Mouse (Mus musculus): ENCODE data around the gene Polr3h. TPM values are rescaled to one million over a fixed set of nuclear protein-coding genes. Genes with fewer than 3 reads are reported as not detected.
A peak's percentile ranks its signal among the peaks of the same experiment; 100 is the strongest.

The Polr3h gene
- polyA plus RNA-seq, 1 experiment from 2014 or later = 105 TPM

DNA sequence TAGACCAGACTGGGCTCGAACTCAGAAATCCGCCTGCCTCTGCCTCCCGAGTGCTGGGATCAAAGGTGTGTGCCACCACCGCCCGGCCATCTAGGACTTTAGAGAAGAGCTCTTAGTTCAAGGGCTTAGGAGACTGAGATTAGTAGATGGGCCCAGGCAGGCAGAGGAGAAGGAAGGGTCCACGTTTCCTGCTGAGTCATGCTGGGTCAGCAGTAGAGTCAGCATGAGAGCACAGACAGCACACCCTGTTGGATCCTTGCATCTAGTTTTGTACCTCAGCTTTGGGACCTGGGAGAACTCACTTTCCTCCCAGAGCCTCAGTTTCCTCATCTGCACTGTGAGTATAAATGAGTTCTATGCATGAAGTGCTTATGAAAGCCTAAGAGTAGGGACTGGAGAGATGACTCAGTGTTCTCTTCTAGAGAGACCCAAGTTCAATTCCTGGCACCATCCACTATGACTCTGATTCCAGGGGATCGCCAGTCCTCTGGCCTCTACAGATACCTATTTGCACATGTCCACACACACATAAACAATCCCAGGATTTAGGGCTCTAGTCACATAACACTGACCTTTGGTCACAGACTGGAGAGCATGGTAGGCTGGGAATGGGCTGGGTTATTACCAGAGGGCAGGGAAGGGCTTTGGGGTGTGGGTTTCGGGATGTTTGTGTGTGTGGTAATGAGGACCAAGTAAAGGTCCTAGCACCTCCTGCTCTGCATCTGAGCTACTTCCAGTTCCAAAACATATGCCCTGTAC, 34.0 kb downstream of the Polr3h start:
- 96% methylated on average over 8 of the region's 8 CpGs for WGBS
- peaks cover 37% of the 10 kb centered on the region for H3K36me3 ChIP-seq (ENCODE audit: control insufficient read depth, insufficient read depth, low read length)
- H3K4me2 ChIP-seq (ENCODE audit: low read length) = no peak overlapping the region

DNA sequence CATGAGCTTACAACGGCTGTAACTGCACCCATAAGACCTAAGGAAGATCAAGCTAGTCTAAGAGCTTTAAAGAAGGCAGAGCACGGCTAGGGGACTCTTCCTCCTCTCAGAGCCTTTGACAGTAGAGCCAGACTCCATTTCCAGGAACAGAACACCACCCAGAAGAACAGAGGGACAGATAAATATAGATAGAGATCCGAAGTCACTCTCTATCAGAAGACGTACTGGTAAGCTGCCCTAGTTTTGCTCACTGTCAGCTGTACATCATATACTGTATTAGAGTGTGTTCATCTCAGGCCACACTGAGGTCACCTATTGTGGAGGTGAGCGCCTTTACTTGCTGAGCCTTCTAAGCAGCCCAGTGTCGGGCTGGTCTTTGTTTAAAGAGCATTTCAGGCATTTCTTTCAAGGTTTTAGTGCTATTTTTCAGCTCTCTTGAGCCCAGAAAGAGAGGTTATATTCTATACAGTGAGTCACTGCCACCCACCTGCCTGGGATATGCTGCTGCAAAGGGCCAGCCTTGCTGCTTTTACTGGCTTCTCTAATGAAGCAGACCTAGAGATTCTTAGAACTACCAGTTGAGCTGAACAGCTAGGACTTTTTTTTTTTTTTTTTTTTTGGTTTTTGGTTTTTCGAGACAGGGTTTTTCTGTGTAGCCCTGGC, 34.8 kb downstream of the Polr3h start:
- 91% methylated on average over 7 of the region's 7 CpGs for WGBS
- H3K4me3 ChIP-seq (ENCODE audit: low read length) = no peak overlapping the region
- H3K4me1 ChIP-seq (ENCODE audit: control insufficient read depth, insufficient read depth, low read depth, low read length) = no peaks in the 10 kb centered on the region
- no peak for ATAC-seq
- H3K27me3 ChIP-seq (replicated peaks; ENCODE audit: control insufficient read depth, insufficient read depth, low read length) = no peaks in the 10 kb centered on the region
- no peak overlapping the region for H3K27ac ChIP-seq (ENCODE audit: low read depth, low read length)
- H3K9ac ChIP-seq (ENCODE audit: low read depth, low read length) = no peak overlapping the region
- peaks cover 30% of the 10 kb centered on the region for H3K36me3 ChIP-seq (ENCODE audit: control insufficient read depth, insufficient read depth, low read length)
- no peaks in the 10 kb centered on the region for H3K9me3 ChIP-seq (ENCODE audit: control insufficient read depth, low read length)
- H3K4me2 ChIP-seq (ENCODE audit: low read length) = no peak overlapping the region

More for the DNA sequence above, 34.0 kb downstream of the Polr3h start:
- H3K27me3 ChIP-seq (replicated peaks; ENCODE audit: control insufficient read depth, insufficient read depth, low read length) = no peaks in the 10 kb centered on the region
- H3K9ac ChIP-seq (ENCODE audit: low read depth, low read length) = no peak overlapping the region
- H3K27ac ChIP-seq (ENCODE audit: low read depth, low read length) = no peak overlapping the region
- no peaks in the 10 kb centered on the region for H3K4me1 ChIP-seq (ENCODE audit: control insufficient read depth, insufficient read depth, low read depth, low read length)
- no peak overlapping the region for H3K4me3 ChIP-seq (ENCODE audit: low read length)
- no peak for ATAC-seq
- H3K9me3 ChIP-seq (ENCODE audit: control insufficient read depth, low read length) = no peaks in the 10 kb centered on the region

GRCm38 (mm10) chr15:81889175-81889574, 36.9 kb downstream of the Polr3h start:
- Histone ChIP-seq H3K36me3 (ENCODE audit: control insufficient read depth, insufficient read depth, low read length) (peaks cover 20% of the 10 kb centered on the region; the same call in 1 of the 2 replicates), H3K9ac (ENCODE audit: low read depth, low read length) (no peak overlapping the region), H3K27ac (ENCODE audit: low read depth, low read length) (no peak overlapping the region), H3K4me2 (ENCODE audit: low read length) (no peak overlapping the region), H3K4me1 (ENCODE audit: control insufficient read depth, insufficient read depth, low read depth, low read length) (no peaks in the 10 kb centered on the region), H3K4me3 (ENCODE audit: low read length) (no peak overlapping the region), H3K9me3 (ENCODE audit: control insufficient read depth, low read length) (no peaks in the 10 kb centered on the region), H3K27me3 (replicated peaks; ENCODE audit: control insufficient read depth, insufficient read depth, low read length) (no peaks in the 10 kb centered on the region)
- ATAC-seq = no peak
- WGBS = 94% methylated on average over 7 of the region's 7 CpGs

DNA sequence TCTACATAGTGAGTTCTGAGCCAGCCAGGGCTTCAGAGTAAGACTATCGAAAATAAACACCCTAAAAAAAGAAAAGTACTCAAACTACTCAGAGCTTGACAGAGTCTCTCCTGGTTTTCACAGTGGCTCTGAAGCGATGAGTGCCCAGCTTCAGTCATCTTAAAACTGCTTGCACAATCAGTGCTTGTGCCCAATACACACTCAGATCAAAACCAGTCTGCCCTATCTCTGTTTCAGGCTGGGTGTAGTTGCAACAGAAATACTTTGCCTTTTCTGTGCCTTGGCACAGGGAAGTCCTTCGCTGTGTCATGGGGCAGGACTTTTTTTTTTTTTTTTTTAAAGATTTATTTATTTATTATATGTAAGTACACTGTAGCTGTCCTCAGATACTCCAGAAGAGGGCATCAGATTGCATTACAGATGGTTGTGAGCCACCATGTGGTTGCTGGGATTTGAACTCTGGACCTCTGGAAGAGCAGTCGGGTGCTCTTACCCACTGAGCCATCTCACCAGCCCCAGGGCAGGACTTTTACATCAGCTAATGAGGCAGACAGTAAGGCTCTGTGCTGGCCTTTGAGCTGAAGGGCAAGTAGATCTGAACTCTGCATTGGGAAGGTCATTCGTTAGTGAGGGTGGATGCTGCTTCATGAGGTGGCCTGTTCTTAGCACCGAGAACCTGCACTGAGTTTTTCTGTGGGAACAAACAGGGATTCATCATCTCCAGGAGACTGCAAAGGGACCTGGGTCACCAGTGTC, 39.1 kb downstream of the Polr3h start:
- no peaks in the 10 kb centered on the region for H3K27me3 ChIP-seq (replicated peaks; ENCODE audit: control insufficient read depth, insufficient read depth, low read length)
- WGBS = 91% methylated on average over 6 of the region's 6 CpGs

GRCm38 (mm10) chr15:81885418-81885934, 40.6 kb downstream of the Polr3h start:
- 66% methylated on average over 3 of the region's 3 CpGs for WGBS
- ATAC-seq = no peak

More for the DNA sequence above, 39.1 kb downstream of the Polr3h start:
- no peak overlapping the region for H3K4me3 ChIP-seq (ENCODE audit: low read length)
- H3K4me2 ChIP-seq (ENCODE audit: low read length) = no peak overlapping the region
- no peak for ATAC-seq
- no peak overlapping the region for H3K9ac ChIP-seq (ENCODE audit: low read depth, low read length)
- H3K9me3 ChIP-seq (ENCODE audit: control insufficient read depth, low read length) = no peaks in the 10 kb centered on the region
- no peak overlapping the region for H3K27ac ChIP-seq (ENCODE audit: low read depth, low read length)
- H3K36me3 ChIP-seq (ENCODE audit: control insufficient read depth, insufficient read depth, low read length) = peaks cover 20% of the 10 kb centered on the region; the same call in 1 of the 2 replicates
- no peaks in the 10 kb centered on the region for H3K4me1 ChIP-seq (ENCODE audit: control insufficient read depth, insufficient read depth, low read depth, low read length)

DNA sequence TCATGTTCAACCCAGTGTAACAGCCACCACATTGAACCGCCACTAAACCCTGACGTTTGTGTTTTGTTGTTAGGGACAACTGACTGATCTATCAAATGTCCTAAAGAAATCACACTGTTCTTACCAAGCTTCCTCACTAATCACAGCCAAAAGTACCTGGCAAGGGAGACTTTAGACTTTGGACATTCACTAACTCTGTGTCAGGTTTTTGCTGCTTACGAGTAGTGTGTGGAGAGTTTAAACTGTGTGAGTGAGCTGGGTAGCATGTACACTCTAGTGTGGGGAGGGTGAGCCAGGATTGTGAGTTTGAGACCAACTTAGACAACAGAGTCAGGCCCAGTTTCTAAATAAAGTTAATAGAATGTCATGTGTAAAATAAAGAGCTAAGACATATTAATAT, 43.7 kb downstream of the Polr3h start:
- Histone ChIP-seq H3K4me3 (ENCODE audit: low read length) (no peak overlapping the region), H3K4me2 (ENCODE audit: low read length) (no peak overlapping the region), H3K9me3 (ENCODE audit: control insufficient read depth, low read length) (no peaks in the 10 kb centered on the region), H3K9ac (ENCODE audit: low read depth, low read length) (no peak overlapping the region), H3K27ac (ENCODE audit: low read depth, low read length) (peak overlapping the region; percentile 45; the same call in 1 of the 2 replicates), H3K4me1 (ENCODE audit: control insufficient read depth, insufficient read depth, low read depth, low read length) (peaks cover 21% of the 10 kb centered on the region), H3K27me3 (replicated peaks; ENCODE audit: control insufficient read depth, insufficient read depth, low read length) (no peaks in the 10 kb centered on the region), H3K36me3 (ENCODE audit: control insufficient read depth, insufficient read depth, low read length) (no peaks in the 10 kb centered on the region)
- WGBS = 92% methylated on average over 3 of the region's 3 CpGs
- no peak for ATAC-seq

More at GRCm38 (mm10) chr15:81885418-81885934, 40.6 kb downstream of the Polr3h start:
- Histone ChIP-seq H3K36me3 (ENCODE audit: control insufficient read depth, insufficient read depth, low read length) (peaks cover 12% of the 10 kb centered on the region; the same call in 1 of the 2 replicates), H3K9ac (ENCODE audit: low read depth, low read length) (no peak overlapping the region), H3K27me3 (replicated peaks; ENCODE audit: control insufficient read depth, insufficient read depth, low read length) (no peaks in the 10 kb centered on the region), H3K4me1 (ENCODE audit: control insufficient read depth, insufficient read depth, low read depth, low read length) (peaks cover 3% of the 10 kb centered on the region), H3K4me2 (ENCODE audit: low read length) (no peak overlapping the region), H3K4me3 (ENCODE audit: low read length) (no peak overlapping the region), H3K27ac (ENCODE audit: low read depth, low read length) (no peak overlapping the region), H3K9me3 (ENCODE audit: control insufficient read depth, low read length) (no peaks in the 10 kb centered on the region)

- Histone ChIP-seq H3K4me1 (ENCODE audit: control insufficient read depth, insufficient read depth, low read depth, low read length) (peaks cover 21% of the 10 kb centered on the region), H3K9me3 (ENCODE audit: control insufficient read depth, low read length) (no peaks in the 10 kb centered on the region), H3K27me3 (replicated peaks; ENCODE audit: control insufficient read depth, insufficient read depth, low read length) (no peaks in the 10 kb centered on the region), H3K4me3 (ENCODE audit: low read length) (no peak overlapping the region), H3K9ac (ENCODE audit: low read depth, low read length) (peak overlapping the region; percentile 20; the same call in 1 of the 2 replicates), H3K4me2 (ENCODE audit: low read length) (peak overlapping the region; percentile 14), H3K36me3 (ENCODE audit: control insufficient read depth, insufficient read depth, low read length) (no peaks in the 10 kb centered on the region), H3K27ac (ENCODE audit: low read depth, low read length) (peak overlapping the region; percentile 69)
- WGBS = 27% methylated on average over 5 of the region's 5 CpGs
- ATAC-seq = peak; percentile 93
Observed at GRCm38 (mm10) chr15:81879531-81880401, 46.3 kb downstream of the Polr3h start.

All from hindbrain, embryonic 16.5 days (tissue).